9 mouse cellular contexts compared by ENCODE assay signal in the genomic region with DNA sequence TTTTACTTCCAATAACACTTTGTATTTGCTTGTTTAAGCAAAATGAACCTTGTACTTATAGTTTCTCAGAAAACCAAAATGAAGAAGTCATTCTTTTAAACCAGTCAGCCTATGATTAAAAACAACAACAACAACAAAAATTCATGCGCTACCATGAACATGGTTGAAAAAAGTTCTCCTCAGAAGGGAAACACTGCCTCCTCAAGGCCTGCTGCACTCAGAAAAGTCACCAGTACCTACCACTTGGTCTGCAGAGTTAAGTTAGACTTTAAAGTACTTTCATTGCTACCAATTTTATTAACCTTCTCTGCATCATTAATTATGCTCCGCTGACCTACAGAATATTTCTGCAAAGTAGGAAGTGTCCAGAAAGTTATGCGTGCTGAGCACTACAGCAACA. TPM values are rescaled to one million over a fixed set of nuclear protein-coding genes. Genes with fewer than 3 reads are reported as not detected.
DNase-seq lines count a peak whose midpoint lies in the region; ATAC-seq and TF ChIP-seq lines count a peak whose summit lies in the region.
"Had no signal": no experiment of that assay in that cellular context is flagged by ENCODE, and none has a peak within 500 bp of the region (broad histone marks: within the 10 kb centered on the region; RNA-seq: fewer than 3 reads in every experiment).

No protein-coding gene starts in this region.

- no peak for DNase-seq in gastrocnemius, adult 2 months
- DNase-seq in gastrocnemius, adult 18-20 months (ENCODE audit: low spot score), result no peak
- DNase-seq in layer of hippocampus, adult 2 months (ENCODE audit: low spot score in 2 of 2), result no peak
- no peak for DNase-seq in layer of hippocampus, adult 9-11 months
- DNase-seq in urinary bladder, postnatal 10 days (ENCODE audit: low spot score), result no peak

- no peak overlapping the region for H3K9ac ChIP-seq in liver, embryonic 15.5 days
- H3K9ac ChIP-seq: midbrain, embryonic 15.5 days had no signal

- no peak for ATAC-seq in liver, embryonic 15.5 days (ENCODE audit: insufficient read depth)
- ATAC-seq in megakaryocyte progenitor cell, adult 5-6 weeks (replicated peaks; ENCODE audit: poor library complexity), result no peak
- ATAC-seq: midbrain, embryonic 15.5 days had no signal

- no peaks in the 10 kb centered on the region for H3K36me3 ChIP-seq in liver, embryonic 15.5 days (replicated peaks)
- H3K36me3 ChIP-seq: midbrain, embryonic 15.5 days had no signal

- peak; percentile 27; the same call in 1 of the 2 replicates for TF ChIP-seq CTCF in gastrocnemius, adult 2 months (IDR thresholded peaks at IDR 0.05)
- TF ChIP-seq CTCF in layer of hippocampus, adult 2 months (conservative IDR thresholded peaks at IDR 0.05), result peak; percentile 60
- TF ChIP-seq CTCF in bone marrow, adult 2 months (IDR thresholded peaks at IDR 0.05; ENCODE audit: control insufficient read depth, insufficient read depth, low read length), result no peak

- H3K4me3 ChIP-seq in gastrocnemius, adult 2 months, result peak overlapping the region; percentile 96
- peak overlapping the region; percentile 74 for H3K4me3 ChIP-seq in layer of hippocampus, adult 2 months
- peak overlapping the region; percentile 76 for H3K4me3 ChIP-seq in bone marrow, adult 2 months (replicated peaks; ENCODE audit: control insufficient read depth, low read depth, low read length)
- peak overlapping the region; percentile 80; the same call in 1 of the 2 replicates for H3K4me3 ChIP-seq in liver, embryonic 15.5 days (replicated peaks)
- H3K4me3 ChIP-seq: midbrain, embryonic 15.5 days had no signal

- peak overlapping the region; percentile 66 for H3K27ac ChIP-seq in gastrocnemius, adult 2 months
- peak overlapping the region; percentile 100 for H3K27ac ChIP-seq in layer of hippocampus, adult 2 months
- H3K27ac ChIP-seq in bone marrow, adult 2 months (ENCODE audit: control insufficient read depth, insufficient read depth, low read depth, low read length, poor library complexity), result no peak overlapping the region; the same call in 1 of the 2 replicates
- H3K27ac ChIP-seq in liver, embryonic 15.5 days (replicated peaks), result peak overlapping the region; percentile 99; the same call in 1 of the 2 replicates
- H3K27ac ChIP-seq: midbrain, embryonic 15.5 days had no signal

- peaks cover 7% of the 10 kb centered on the region; the same call in 1 of the 2 replicates for H3K4me1 ChIP-seq in bone marrow, adult 2 months (ENCODE audit: control insufficient read depth, insufficient read depth, low read length)
- H3K4me1 ChIP-seq in liver, embryonic 15.5 days (replicated peaks), result peaks cover 49% of the 10 kb centered on the region

- intact Hi-C loops in gastrocnemius, adult 2 months (cut with DNase I), result no loop called here

- no peak for TF ChIP-seq POLR2A in bone marrow, adult 2 months (IDR thresholded peaks at IDR 0.05; ENCODE audit: borderline replicate concordance, control insufficient read depth, low read depth, low read length)

- 61% methylated on average over 3 of the region's 3 CpGs for WGBS in bone marrow, adult 2 months
- 73% methylated on average over 3 of the region's 3 CpGs for WGBS in liver, embryonic 15.5 days (ENCODE audit: insufficient replicate concordance)

- no peaks in the 10 kb centered on the region for H3K9me3 ChIP-seq in liver, embryonic 15.5 days (replicated peaks)
- H3K9me3 ChIP-seq: midbrain, embryonic 15.5 days had no signal

- peak overlapping the region; percentile 93; the same call in 1 of the 2 replicates for H3K4me2 ChIP-seq in liver, embryonic 15.5 days

- H3K27me3 ChIP-seq in liver, embryonic 15.5 days, result no peaks in the 10 kb centered on the region
- H3K27me3 ChIP-seq: midbrain, embryonic 15.5 days had no signal

RNA-seq across cellular contexts. Expression of gene Cap1, which starts 2.6 kb away (rescaled TPM):
- 10 to 100 TPM; 17.4 to 25.5 TPM for total RNA-seq in gastrocnemius, adult 2 months (2021)
- 10 to 100 TPM; 16.7 to 25.5 TPM for total RNA-seq in gastrocnemius, adult 18-20 months (2021)
- 100 to 1,000 TPM; 296 to 316 TPM for total RNA-seq in layer of hippocampus, adult 2 months (2021)
- polyA plus RNA-seq in bone marrow, adult 2 months (2011; ENCODE audit: insufficient read depth, insufficient read length, low replicate concordance, missing spikeins), result 213 and 346 TPM in 2 replicates
- 24.6 and 25.4 TPM in 2 replicates for polyA plus RNA-seq in liver, embryonic 15.5 days (2015; fragmentation: Nextera tagmentation; extraction: Ambion mirVana)
- 125 and 140 TPM in 2 replicates for total RNA-seq in megakaryocyte progenitor cell, adult 5-6 weeks (2015)
- total RNA-seq in megakaryocyte progenitor cell, adult 5-6 weeks (2017), result 169 and 175 TPM in 2 replicates

RNA-seq across cellular contexts. Expression of gene Ppt1, which starts 47.3 kb away (rescaled TPM):
- total RNA-seq in gastrocnemius, adult 2 months (2021), result 10 to 100 TPM in 1 of 2 experiments, 1 to 10 TPM in 1; 9.1 to 13.6 TPM
- total RNA-seq in gastrocnemius, adult 18-20 months (2021), result 10 to 100 TPM; 11.4 to 12.7 TPM
- 10 to 100 TPM; 84.6 to 88.1 TPM for total RNA-seq in layer of hippocampus, adult 2 months (2021)
- 13.0 and 21.9 TPM in 2 replicates for polyA plus RNA-seq in bone marrow, adult 2 months (2011; ENCODE audit: insufficient read depth, insufficient read length, low replicate concordance, missing spikeins)
- polyA plus RNA-seq in liver, embryonic 15.5 days (2015; fragmentation: Nextera tagmentation; extraction: Ambion mirVana), result 18.9 and 20.1 TPM in 2 replicates
- total RNA-seq in megakaryocyte progenitor cell, adult 5-6 weeks (2015), result 120 and 123 TPM in 2 replicates
- total RNA-seq in megakaryocyte progenitor cell, adult 5-6 weeks (2017), result 71.5 and 79.3 TPM in 2 replicates

Comparison
In these comparisons a context has a peak if more than half of its experiments do, and no peak if none do; other contexts are left out.
1. RNA of gene Cap1, which starts 2.6 kb away (total RNA-seq): 296 to 316 TPM in layer of hippocampus, adult 2 months and 125 to 175 TPM in megakaryocyte progenitor cell, adult 5-6 weeks; 17.4 to 25.5 TPM in gastrocnemius, adult 2 months and 16.7 to 25.5 TPM in gastrocnemius, adult 18-20 months; every median in the first group is over 4 times any median in the second.
2. RNA of gene Ppt1, which starts 47.3 kb away (total RNA-seq): 71.5 to 123 TPM in megakaryocyte progenitor cell, adult 5-6 weeks and 84.6 to 88.1 TPM in layer of hippocampus, adult 2 months; 9.1 to 13.6 TPM in gastrocnemius, adult 2 months and 11.4 to 12.7 TPM in gastrocnemius, adult 18-20 months; every median in the first group is over 4 times any median in the second.
3. Peak in every context shown above with its lines, with median percentiles within 50 percentile points of each other: H3K4me3 ChIP-seq.